Mouse (Mus musculus) inflammation-experienced regulatory T-cells (primary cell): ENCODE measurements around the gene 9930111J21Rik1. TPM values are rescaled to one million over a fixed set of nuclear protein-coding genes. Genes with fewer than 3 reads are reported as not detected.

Experiments
- polyA plus RNA-seq, 2 experiments: library from polyadenylated mRNA; unstranded; fragments of 100-300 nt; shearing (Covaris generic); gene quantifications; one replicate each; pipeline ENCODE4 v1.2.1; 2017

The 9930111J21Rik1 gene
- 100 to 1,000 TPM; 163 to 179 TPM for polyA plus RNA-seq

DNA sequence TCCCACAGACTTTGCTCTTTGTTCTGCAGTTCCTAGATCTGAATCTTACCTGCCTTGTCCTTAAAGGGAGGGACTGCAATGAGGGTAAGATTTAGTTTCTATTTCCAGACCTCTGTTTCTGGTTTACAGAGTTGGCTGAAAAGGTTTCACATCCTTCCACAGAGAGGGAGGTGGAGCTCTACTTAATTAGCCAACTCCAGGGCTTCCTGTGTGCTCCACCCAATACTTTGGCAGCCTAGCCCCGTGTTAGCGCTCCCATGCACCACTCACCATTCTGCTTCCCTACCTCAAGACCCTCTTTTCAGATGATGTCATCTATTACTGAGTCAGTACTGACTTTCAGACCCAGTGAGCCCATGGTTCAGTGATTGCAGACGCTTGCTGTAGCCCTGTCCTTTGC, at the start of gene 9930111J21Rik1:
9930111J21Rik1 (minus strand) TSS at position 148 of the 400 bp plus-strand sequence.

DNA sequence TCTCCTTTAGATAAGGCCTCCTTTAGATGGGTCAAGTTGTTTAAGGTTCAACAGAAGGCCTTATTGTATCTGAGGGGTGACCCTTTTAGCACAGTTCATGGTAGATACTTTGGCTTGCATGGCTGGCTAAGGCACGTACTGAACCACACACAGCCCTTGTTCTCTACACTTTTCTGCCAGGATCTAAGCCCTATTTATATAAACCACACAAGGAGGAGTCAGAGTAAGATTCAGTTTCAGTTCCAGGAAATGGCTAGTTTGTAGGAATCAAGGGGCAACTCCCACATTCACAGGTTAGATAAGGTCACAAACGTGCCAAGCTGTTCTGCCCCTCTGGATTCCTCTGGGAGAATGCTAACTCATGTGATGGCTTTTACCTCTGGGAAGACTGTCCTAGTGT, 14.8 kb upstream of the 9930111J21Rik1 start, which contains the start of gene Tgtp1:
Tgtp1 (minus strand) TSS at position 155 of the 400 bp plus-strand sequence.

GRCm38 (mm10) chr11:48991740-48992520, 12.7 kb upstream of the 9930111J21Rik1 start, which contains the start of gene Gm12185:
TSS of gene Gm12185 (minus strand) at chr11:48992226.

DNA sequence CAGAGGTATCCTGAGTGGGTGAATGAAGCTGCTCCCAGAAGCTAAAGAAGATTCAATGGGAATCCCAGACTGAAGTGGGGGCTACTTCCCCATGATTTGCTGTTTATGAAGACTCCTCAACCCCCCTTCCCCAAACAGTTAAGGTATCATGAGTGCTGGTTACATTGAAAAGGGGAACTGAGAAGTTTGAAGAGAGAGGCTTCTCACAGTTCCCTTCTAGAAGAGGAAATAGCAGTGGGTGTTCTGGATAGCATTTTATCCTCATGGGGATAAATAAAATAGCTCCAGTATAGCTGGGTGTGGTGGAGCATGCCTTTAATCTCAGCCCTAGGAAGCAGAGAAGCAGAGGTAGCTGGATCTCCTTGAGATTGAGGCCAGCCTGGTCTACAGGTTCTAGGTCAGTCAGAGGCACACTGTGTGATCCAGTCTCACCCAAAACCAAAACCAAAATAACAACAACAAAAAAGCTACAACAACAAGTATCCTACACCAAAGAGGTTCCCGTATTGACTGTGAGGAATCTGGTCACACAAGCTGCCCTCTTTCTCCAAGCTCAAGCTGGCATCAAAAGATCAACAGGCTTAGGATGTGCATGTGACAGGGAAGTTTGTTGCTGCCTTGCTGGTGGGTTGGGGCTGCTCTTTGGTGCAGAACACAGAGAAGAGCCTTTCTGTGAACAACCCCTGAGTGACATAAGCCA, 808 bp downstream of the 9930111J21Rik1 start, which contains the start of gene Olfr56:
Olfr56 (plus strand) TSS at position 650 of the 700 bp plus-strand sequence.

DNA sequence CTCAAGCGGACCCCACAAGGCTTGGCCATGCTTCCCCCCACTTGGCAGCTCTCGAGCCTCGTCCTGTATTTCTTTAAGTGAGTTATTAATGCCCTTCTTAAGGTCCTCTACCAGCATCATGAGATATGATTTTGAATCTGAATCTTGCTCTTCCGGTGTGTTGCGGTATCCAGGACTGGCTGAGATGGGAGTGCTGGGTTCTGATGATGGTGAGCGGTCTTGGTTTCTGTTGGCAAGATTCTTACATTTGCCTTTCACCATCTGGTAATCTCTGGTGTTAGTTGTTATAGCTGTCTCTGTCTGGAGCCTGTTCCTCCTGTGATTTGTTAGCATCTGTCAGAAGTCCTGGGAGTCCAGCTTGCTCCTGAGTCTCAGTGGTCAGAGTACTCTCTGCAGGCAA, 33.1 kb downstream of the 9930111J21Rik1 start, which contains the start of gene Psme2b:
Psme2b (minus strand) TSS at position 101 of the 400 bp plus-strand sequence.

DNA sequence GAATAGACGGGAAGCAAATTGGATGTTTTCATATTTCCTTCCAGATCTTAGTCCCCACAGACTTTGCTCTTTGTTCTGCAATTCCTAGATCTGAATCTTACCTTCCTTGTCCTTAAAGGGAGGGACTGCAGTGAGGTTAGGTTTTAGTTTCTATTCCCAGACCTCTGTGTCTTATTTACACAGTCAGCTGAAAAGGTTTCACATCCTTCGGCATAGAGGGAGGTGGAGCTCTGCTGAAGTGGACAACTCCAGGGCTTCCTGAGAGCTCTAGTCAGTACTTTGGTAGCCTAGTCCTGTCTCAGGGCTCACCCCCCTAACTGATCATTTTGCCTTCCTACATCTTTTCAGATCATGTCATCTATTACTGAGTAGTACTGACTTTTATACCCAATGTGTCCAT, 77.2 kb downstream of the 9930111J21Rik1 start, which contains the start of gene Gm5431:
Gm5431 (minus strand) TSS at position 194 of the 400 bp plus-strand sequence.

Other genes starting within 250 kb of the 9930111J21Rik1 start
- 100 to 1,000 TPM; 542 to 598 TPM for gene Rack1, start 179.1 kb downstream of the 9930111J21Rik1 start, polyA plus RNA-seq
- 1 to 10 TPM; 1.8 to 3.4 TPM for gene Trim41, start 162.0 kb downstream of the 9930111J21Rik1 start, polyA plus RNA-seq
- gene Trim7, start 153.3 kb downstream of the 9930111J21Rik1 start, polyA plus RNA-seq = 1 to 10 TPM; 1.2 to 2.4 TPM
- gene Gm12184, start 152.7 kb downstream of the 9930111J21Rik1 start, polyA plus RNA-seq = 1 to 10 TPM; 7.7 to 8.2 TPM
- 100 to 1,000 TPM; 130 to 152 TPM for gene Irgm1, start 107.7 kb downstream of the 9930111J21Rik1 start, polyA plus RNA-seq
- 1 to 10 TPM in 1 of 2 experiments, under 1 TPM in 1; 0.96 to 1.4 TPM for gene Gm5431, start 77.2 kb downstream of the 9930111J21Rik1 start, polyA plus RNA-seq
- gene Psme2b, start 33.2 kb downstream of the 9930111J21Rik1 start, polyA plus RNA-seq = 100 to 1,000 TPM; 178 to 182 TPM
- 1 to 10 TPM in 1 of 2 experiments, under 1 TPM in 1; 0.61 to 3.3 TPM for gene Olfr56, start 509 bp downstream of the 9930111J21Rik1 start, polyA plus RNA-seq
- gene Gm12185, start 12.8 kb upstream of the 9930111J21Rik1 start, polyA plus RNA-seq = 1 to 10 TPM; 3.5 to 5.6 TPM
- 100 to 1,000 TPM; 134 to 203 TPM for gene Tgtp1, start 14.8 kb upstream of the 9930111J21Rik1 start, polyA plus RNA-seq
- 100 to 1,000 TPM in 1 of 2 experiments, 10 to 100 TPM in 1; 95.8 to 115 TPM for gene 9930111J21Rik2, start 71.8 kb upstream of the 9930111J21Rik1 start, polyA plus RNA-seq
- 100 to 1,000 TPM; 237 to 258 TPM for gene Tgtp2, start 84.8 kb upstream of the 9930111J21Rik1 start, polyA plus RNA-seq
- gene Ifi47, start 97.2 kb upstream of the 9930111J21Rik1 start, polyA plus RNA-seq = 100 to 1,000 TPM; 414 to 424 TPM
- gene Olfr1396, start 135.5 kb upstream of the 9930111J21Rik1 start, polyA plus RNA-seq = not detected
- gene Olfr1395, start 162.9 kb upstream of the 9930111J21Rik1 start, polyA plus RNA-seq = not detected
- gene Olfr1394, start 175.0 kb upstream of the 9930111J21Rik1 start, polyA plus RNA-seq = not detected
- 1 to 10 TPM in 1 of 2 experiments, under 1 TPM in 1; 0.08 to 2.7 TPM for gene Btnl9, start 207.8 kb upstream of the 9930111J21Rik1 start, polyA plus RNA-seq
- gene Zfp62, start 223.9 kb upstream of the 9930111J21Rik1 start, polyA plus RNA-seq = 10 to 100 TPM; 50.0 to 53.8 TPM